Mouse (Mus musculus) layer of hippocampus, postnatal 14 days (tissue): Measurements from ENCODE around the gene Zfp423. TPM values are rescaled to one million over a fixed set of nuclear protein-coding genes. Genes with fewer than 3 reads are reported as not detected.

Experiments used
- DNase-seq, 2 experiments: peaks; one replicate each; pipeline ENCODE4 v3.0.0; 2021 to 2022; ENCODE audit warnings: low spot score in 2 of 2, mixed read lengths in 1 of 2
- long read RNA-seq, 2 experiments: library from polyadenylated mRNA; stranded (forward); transcript quantifications; one replicate each; pipeline ENCODE4 v2.0.0; 2021
- total RNA-seq, 2 experiments: library from RNA; stranded (reverse); gene quantifications; 2 replicates each; pipeline ENCODE4 v1.2.3; 2021

Gene Zfp423
- 10 to 100 TPM; 29.9 to 32.3 TPM for total RNA-seq
- long read RNA-seq, experiment 1, full-length matches to known transcripts = 1 of 16 reads
- long read RNA-seq, experiment 1, partial matches to known transcripts = 11 of 16 reads
- long read RNA-seq, experiment 1, other reads (novel, unspliced or antisense) = 4 of 16 reads
- long read RNA-seq, experiment 2, partial matches to known transcripts = 12 of 18 reads
- long read RNA-seq, experiment 2, other reads (novel, unspliced or antisense) = 6 of 18 reads

DNA sequence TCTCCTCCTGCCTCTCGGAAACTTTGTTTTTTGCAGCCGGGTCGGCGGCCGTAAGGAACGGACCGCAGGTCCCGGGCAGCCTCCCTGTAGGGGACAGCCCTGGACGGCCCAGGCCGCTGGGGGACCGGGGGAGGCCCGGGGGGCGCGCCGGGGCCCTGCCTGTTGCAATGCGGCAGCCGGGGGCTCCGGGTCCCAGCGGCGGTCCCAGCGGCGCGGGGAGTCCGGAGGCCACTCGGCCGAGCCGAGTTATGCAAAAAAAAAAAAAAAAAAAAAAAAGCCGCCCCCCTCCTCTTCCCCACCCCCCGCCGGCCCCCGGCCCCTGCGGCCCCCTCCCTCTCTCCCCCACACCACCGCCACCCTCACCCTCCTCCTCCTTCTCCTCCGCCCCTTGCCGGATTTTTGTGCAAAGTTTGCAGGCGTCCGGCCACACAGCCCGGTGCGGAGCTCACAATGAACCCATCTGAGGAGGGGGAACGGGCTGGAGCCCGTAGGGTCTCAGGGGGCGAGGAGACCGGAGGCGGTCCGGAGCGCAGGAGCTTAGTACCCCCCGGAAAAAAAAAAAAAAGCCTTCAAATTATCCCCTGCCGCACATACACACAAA is at the start of gene Zfp423:
TSS of gene Zfp423 (minus strand) at position 276 of the 601 bp plus-strand sequence.
- DNase-seq = no peak

GRCm38 (mm10) chr8:88006811-88007210 is 47.4 kb upstream of the Zfp423 start:
- no peak for DNase-seq

DNA sequence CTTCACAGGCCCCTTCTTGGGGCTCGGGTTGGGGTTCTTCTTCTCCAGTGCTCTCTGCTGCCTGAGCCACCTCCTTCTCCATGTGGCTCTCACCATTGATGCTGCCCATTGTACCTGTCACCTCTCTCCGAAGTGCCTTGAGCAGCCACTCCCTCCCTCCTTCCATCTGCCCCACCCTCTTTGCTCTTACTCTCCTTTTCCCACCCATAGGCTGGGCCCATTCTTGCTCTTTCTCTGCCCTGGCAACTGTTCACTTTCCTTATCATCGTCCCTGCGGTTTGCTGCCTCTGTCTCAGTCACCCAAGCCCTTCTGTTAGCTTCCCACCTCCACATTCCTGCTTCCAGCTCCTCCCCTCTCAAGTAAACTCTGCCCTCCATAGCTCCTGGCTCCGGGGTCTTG is 25.4 kb upstream of the Zfp423 start:
- no peak for DNase-seq

- DNase-seq = no peak
Measured at GRCm38 (mm10) chr8:87984032-87984431, 24.6 kb upstream of the Zfp423 start.

DNA sequence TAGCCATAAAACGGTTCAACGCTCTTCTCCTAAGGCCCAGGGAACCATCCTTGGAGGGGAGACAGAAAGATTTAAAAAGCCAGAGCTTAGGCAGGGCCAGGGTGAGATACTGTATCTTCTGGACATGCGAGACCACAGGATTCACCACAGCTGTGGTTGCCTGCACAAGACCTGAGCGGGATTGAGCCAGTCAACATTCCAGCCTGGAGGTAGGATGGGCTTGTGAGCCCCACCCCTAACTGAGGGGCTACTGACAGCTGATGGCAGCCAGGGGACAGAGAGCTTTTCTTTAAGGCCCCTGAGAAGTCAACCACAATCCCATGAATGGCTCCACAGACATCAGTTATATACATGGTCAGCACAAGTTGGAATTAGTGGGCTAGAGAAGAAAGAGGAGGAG is 23.5 kb upstream of the Zfp423 start:
- no peak for DNase-seq

GRCm38 (mm10) chr8:87975466-87975809 is 16.0 kb upstream of the Zfp423 start:
- no peak for DNase-seq

- no peak for DNase-seq
Measured at GRCm38 (mm10) chr8:87974759-87975465, 15.5 kb upstream of the Zfp423 start.

- DNase-seq = no peak
Measured at GRCm38 (mm10) chr8:87974122-87974758, 14.8 kb upstream of the Zfp423 start.

DNA sequence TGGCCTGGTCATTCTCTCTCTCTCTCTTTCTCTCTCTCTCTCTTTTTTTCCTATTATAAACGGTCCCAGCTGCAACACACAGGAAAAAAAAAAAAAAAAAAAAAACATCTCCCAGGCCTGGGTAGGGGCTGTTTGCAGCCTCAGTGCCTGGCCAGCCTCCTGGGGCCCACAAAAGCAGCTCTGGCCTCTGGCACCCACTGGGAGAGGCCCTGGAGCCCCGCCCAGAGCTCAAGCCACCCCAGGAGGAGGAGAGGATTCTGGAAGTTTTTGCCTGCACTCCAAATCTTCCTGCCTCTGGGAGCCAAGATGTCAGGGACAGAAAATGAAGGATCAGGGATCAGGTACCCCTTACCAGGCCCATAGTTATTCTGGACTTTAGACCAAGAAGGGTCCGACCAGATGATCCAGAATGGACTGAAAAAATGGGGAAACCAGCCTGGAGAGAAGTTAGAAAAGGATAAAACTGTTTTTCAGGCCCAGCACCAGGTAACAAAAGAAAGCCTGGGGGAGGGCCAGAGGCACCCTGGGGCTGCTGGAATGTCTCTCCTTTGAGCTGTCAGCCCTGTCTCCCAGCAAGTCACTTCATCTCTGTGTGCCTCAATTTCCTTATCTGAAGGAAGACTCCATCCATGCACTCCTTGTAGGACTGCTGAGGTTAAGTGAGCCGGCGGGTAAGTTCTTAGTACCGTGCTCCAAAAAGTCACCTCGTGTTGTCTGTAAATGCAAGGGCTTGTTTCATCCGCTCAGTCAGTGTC is 8.6 kb upstream of the Zfp423 start:
- DNase-seq = no peak

- no peak for DNase-seq
Measured at GRCm38 (mm10) chr8:87967057-87967820, 7.8 kb upstream of the Zfp423 start.

GRCm38 (mm10) chr8:87962514-87963225 is 3.3 kb upstream of the Zfp423 start:
- no peak for DNase-seq

GRCm38 (mm10) chr8:87961680-87962513 is 2.5 kb upstream of the Zfp423 start:
- no peak for DNase-seq

- no peak for DNase-seq
Measured at GRCm38 (mm10) chr8:87961108-87961507, 1.7 kb upstream of the Zfp423 start.

GRCm38 (mm10) chr8:87960061-87960749 is 810 bp upstream of the Zfp423 start:
- peak; percentile 80 to 82 for DNase-seq

DNA sequence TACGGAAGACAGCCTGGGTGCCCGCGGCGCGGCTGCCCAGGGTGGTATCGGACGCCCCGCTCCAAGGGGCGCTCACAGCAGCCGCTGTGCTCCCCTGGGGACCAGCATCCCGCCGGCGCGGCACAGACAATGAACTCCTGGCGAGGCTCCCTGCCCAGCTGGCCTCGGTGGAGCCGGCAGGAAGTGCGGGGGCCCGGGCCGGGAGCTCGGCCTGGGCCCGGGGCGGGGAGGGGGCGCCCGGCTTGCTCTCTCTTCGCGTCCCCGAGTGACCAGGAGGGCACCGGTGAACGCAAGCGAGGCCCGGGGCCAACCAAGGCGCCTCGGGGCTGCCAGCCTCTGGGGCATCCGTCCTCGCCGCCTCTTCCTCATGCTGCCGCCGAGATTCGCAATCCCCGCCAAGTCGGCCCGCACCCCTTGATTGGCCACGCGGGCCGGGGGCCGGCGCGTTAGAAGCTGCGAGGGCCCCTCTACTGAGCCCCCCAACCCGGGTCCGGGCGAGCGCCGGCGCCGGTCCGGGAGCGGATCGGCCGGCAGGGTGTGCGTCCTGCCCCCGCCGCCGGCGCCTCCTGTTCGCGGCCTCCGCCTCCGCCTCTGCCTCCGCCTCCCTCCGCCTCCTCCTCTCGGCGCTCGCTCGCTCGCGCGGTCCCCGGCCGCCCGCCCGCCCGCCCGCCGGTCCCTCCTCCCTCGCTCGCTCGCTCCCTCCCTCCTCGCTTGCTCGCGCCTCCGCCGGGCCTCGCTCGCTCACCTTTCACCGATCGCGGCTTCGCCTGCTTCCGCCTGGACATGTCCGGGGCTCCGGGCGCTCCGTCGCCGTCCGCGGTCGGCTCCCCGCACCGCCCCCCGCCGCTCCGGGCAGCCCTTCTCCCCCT is 710 bp downstream of the Zfp423 start:
- no peak for DNase-seq

DNA sequence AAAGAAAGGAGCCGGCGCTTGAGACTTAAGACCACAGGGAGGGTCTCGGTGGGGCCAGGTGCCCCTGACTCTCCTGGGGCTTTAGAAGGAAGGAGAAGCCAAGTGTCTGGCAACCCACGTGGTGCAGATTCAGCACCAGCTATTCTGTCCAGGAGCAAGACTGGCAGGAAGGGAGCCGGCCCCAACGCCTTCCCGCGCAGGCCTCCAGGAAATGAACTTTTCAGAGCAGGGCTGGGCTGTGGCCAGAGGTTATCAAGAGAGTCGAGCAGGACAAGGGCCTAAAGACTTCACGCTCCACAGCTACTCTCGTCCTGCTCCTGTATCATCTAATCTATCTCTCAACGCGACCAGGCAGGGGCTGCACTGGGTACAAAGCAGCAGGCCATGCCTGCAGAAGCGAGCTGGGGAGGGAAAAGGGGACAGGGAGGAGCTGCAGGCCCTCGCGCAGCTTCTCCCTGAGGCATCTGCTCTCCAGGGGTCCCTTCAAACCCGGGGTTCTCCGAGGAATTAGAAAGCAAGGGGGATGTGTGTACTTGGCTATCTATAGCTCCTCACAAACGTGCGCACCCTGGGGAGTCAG is 1.4 kb downstream of the Zfp423 start:
- no peak for DNase-seq

DNA sequence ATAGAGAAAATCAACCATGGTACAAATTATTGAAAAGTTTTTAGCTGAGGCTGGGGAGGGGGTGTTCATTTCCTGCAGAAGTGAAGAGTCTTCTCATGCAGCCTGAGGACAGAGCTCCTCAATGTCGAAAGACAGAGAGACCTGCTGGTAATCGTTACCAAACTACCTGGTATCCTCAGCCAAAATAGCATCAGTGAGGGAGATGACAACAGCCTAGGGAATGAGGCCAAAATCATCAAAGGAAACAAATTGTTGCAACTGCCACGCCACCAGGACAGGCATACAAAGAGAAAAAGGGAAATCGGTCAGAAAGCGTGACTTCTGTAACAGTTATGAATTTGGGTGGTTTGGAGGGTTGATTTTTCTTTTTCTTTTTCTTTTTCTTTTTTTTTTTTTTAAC is 3.4 kb downstream of the Zfp423 start:
- no peak for DNase-seq
